Mouse (Mus musculus): ENCODE measurements around the gene Col28a1. TPM values are rescaled to one million over a fixed set of nuclear protein-coding genes. Genes with fewer than 3 reads are reported as not detected.

Col28a1 gene
- polyA plus RNA-seq (2014; fragmentation: Nextera tagmentation; extraction: Ambion mirVana) = 0.04 and 0.15 TPM in 2 replicates

GRCm38 (mm10) chr6:8192517-8192916 lies at the start of gene Col28a1:
Gene Col28a1, minus strand, starts transcription at chr6:8192617.
- H3K36me3 ChIP-seq (ENCODE audit: control insufficient read depth, insufficient read depth, low read length) = no peaks in the 10 kb centered on the region
- H3K27ac ChIP-seq (replicated peaks in 1 of 2; ENCODE audit: control insufficient read depth in 1 of 2, insufficient read depth in 1 of 2, low read depth in 2 of 2, low read length in 2 of 2) = no peak within 1 kb of the TSS
- no peak within 1 kb of the TSS for H3K4me3 ChIP-seq (ENCODE audit: control insufficient read depth in 1 of 2, insufficient read depth in 1 of 2, low read depth in 1 of 2, low read length in 2 of 2)
- peaks cover 11% of the 10 kb centered on the region for H3K9me3 ChIP-seq (ENCODE audit: control insufficient read depth, low read length)
- no peak for ATAC-seq (ENCODE audit: insufficient number of reproducible peaks, insufficient read depth, low FRiP score, low read depth)
- H3K9ac ChIP-seq (ENCODE audit: low read length) = no peak within 1 kb of the TSS
- H3K4me2 ChIP-seq (ENCODE audit: low read length) = no peak within 1 kb of the TSS
- no peaks in the 10 kb centered on the region for H3K27me3 ChIP-seq (ENCODE audit: control insufficient read depth, insufficient read depth, low read length)
- no peaks in the 10 kb centered on the region for H3K4me1 ChIP-seq (ENCODE audit: control insufficient read depth in 2 of 2, insufficient read depth in 2 of 2, low read length in 2 of 2)

GRCm38 (mm10) chr6:8228596-8228995 lies 36.2 kb upstream of the Col28a1 start:
- no peaks in the 10 kb centered on the region for H3K9me3 ChIP-seq (ENCODE audit: control insufficient read depth, low read length)
- H3K27me3 ChIP-seq (ENCODE audit: control insufficient read depth, insufficient read depth, low read length) = no peaks in the 10 kb centered on the region
- 91% methylated on average over 3 of the region's 3 CpGs for WGBS
- H3K4me1 ChIP-seq (ENCODE audit: control insufficient read depth in 2 of 2, insufficient read depth in 2 of 2, low read length in 2 of 2) = no peaks in the 10 kb centered on the region
- no peak overlapping the region for H3K9ac ChIP-seq (ENCODE audit: low read length)
- H3K4me3 ChIP-seq (ENCODE audit: control insufficient read depth in 1 of 2, insufficient read depth in 1 of 2, low read depth in 1 of 2, low read length in 2 of 2) = no peak overlapping the region
- peaks cover 71% of the 10 kb centered on the region for H3K36me3 ChIP-seq (ENCODE audit: control insufficient read depth, insufficient read depth, low read length)
- ATAC-seq (ENCODE audit: insufficient number of reproducible peaks, insufficient read depth, low FRiP score, low read depth) = no peak
- H3K27ac ChIP-seq (replicated peaks in 1 of 2; ENCODE audit: control insufficient read depth in 1 of 2, insufficient read depth in 1 of 2, low read depth in 2 of 2, low read length in 2 of 2) = no peak overlapping the region
- no peak overlapping the region for H3K4me2 ChIP-seq (ENCODE audit: low read length)

GRCm38 (mm10) chr6:8227035-8227434 lies 34.6 kb upstream of the Col28a1 start:
- ATAC-seq (ENCODE audit: insufficient number of reproducible peaks, insufficient read depth, low FRiP score, low read depth) = no peak
- no peak overlapping the region for H3K27ac ChIP-seq (replicated peaks in 1 of 2; ENCODE audit: control insufficient read depth in 1 of 2, insufficient read depth in 1 of 2, low read depth in 2 of 2, low read length in 2 of 2)
- no peak overlapping the region for H3K9ac ChIP-seq (ENCODE audit: low read length)
- 82% methylated on average over 3 of the region's 3 CpGs for WGBS
- H3K27me3 ChIP-seq (ENCODE audit: control insufficient read depth, insufficient read depth, low read length) = no peaks in the 10 kb centered on the region
- no peaks in the 10 kb centered on the region for H3K4me1 ChIP-seq (ENCODE audit: control insufficient read depth in 2 of 2, insufficient read depth in 2 of 2, low read length in 2 of 2)
- peaks cover 59% of the 10 kb centered on the region for H3K36me3 ChIP-seq (ENCODE audit: control insufficient read depth, insufficient read depth, low read length)
- H3K4me3 ChIP-seq (ENCODE audit: control insufficient read depth in 1 of 2, insufficient read depth in 1 of 2, low read depth in 1 of 2, low read length in 2 of 2) = no peak overlapping the region
- no peak overlapping the region for H3K4me2 ChIP-seq (ENCODE audit: low read length)
- H3K9me3 ChIP-seq (ENCODE audit: control insufficient read depth, low read length) = no peaks in the 10 kb centered on the region

GRCm38 (mm10) chr6:8210661-8211060 lies 18.2 kb upstream of the Col28a1 start:
- 82% methylated on average over 3 of the region's 3 CpGs for WGBS
- no peaks in the 10 kb centered on the region for H3K9me3 ChIP-seq (ENCODE audit: control insufficient read depth, low read length)
- peaks cover 25% of the 10 kb centered on the region for H3K36me3 ChIP-seq (ENCODE audit: control insufficient read depth, insufficient read depth, low read length)
- peaks cover 0 to 7% of the 10 kb centered on the region in 2 experiments; a peak in 3 of 4 replicates for H3K4me1 ChIP-seq (ENCODE audit: control insufficient read depth in 2 of 2, insufficient read depth in 2 of 2, low read length in 2 of 2)
- H3K9ac ChIP-seq (ENCODE audit: low read length) = no peak overlapping the region
- no peaks in the 10 kb centered on the region for H3K27me3 ChIP-seq (ENCODE audit: control insufficient read depth, insufficient read depth, low read length)
- no peak for ATAC-seq (ENCODE audit: insufficient number of reproducible peaks, insufficient read depth, low FRiP score, low read depth)
- peak overlapping the region; percentile 73; the same call in 1 of the 2 replicates for H3K4me2 ChIP-seq (ENCODE audit: low read length)
- no peak overlapping the region for H3K4me3 ChIP-seq (ENCODE audit: control insufficient read depth in 1 of 2, insufficient read depth in 1 of 2, low read depth in 1 of 2, low read length in 2 of 2)
- H3K27ac ChIP-seq (replicated peaks in 1 of 2; ENCODE audit: control insufficient read depth in 1 of 2, insufficient read depth in 1 of 2, low read depth in 2 of 2, low read length in 2 of 2) = no peak overlapping the region

GRCm38 (mm10) chr6:8209866-8210186 lies 17.4 kb upstream of the Col28a1 start:
- no peak for ATAC-seq (ENCODE audit: insufficient number of reproducible peaks, insufficient read depth, low FRiP score, low read depth)

GRCm38 (mm10) chr6:8209047-8209865 lies 16.8 kb upstream of the Col28a1 start, which contains the start of gene Mios:
Gene Mios, plus strand, starts transcription at chr6:8209222.
- H3K27ac ChIP-seq (replicated peaks in 1 of 2; ENCODE audit: control insufficient read depth in 1 of 2, insufficient read depth in 1 of 2, low read depth in 2 of 2, low read length in 2 of 2) = peak within 1 kb of the TSS; percentile 87 to 95
- H3K9ac ChIP-seq (ENCODE audit: low read length) = peak within 1 kb of the TSS; percentile 95
- H3K4me3 ChIP-seq (ENCODE audit: control insufficient read depth in 1 of 2, insufficient read depth in 1 of 2, low read depth in 1 of 2, low read length in 2 of 2) = peak within 1 kb of the TSS; percentile 86 to 89
- peak within 1 kb of the TSS; percentile 73 for H3K4me2 ChIP-seq (ENCODE audit: low read length)
- WGBS = under 1% methylated on average over 87 of the region's 90 CpGs
- peaks cover 0 to 7% of the 10 kb centered on the region in 2 experiments; a peak in 3 of 4 replicates for H3K4me1 ChIP-seq (ENCODE audit: control insufficient read depth in 2 of 2, insufficient read depth in 2 of 2, low read length in 2 of 2)
- no peaks in the 10 kb centered on the region for H3K27me3 ChIP-seq (ENCODE audit: control insufficient read depth, insufficient read depth, low read length)
- H3K9me3 ChIP-seq (ENCODE audit: control insufficient read depth, low read length) = no peaks in the 10 kb centered on the region
- 0 out of 2 replicates have a peak, but pooled peaks cover 14% of the 10 kb centered on the region for H3K36me3 ChIP-seq (ENCODE audit: control insufficient read depth, insufficient read depth, low read length)
- ATAC-seq (ENCODE audit: insufficient number of reproducible peaks, insufficient read depth, low FRiP score, low read depth) = peak; percentile 95

More at GRCm38 (mm10) chr6:8209866-8210186, 17.4 kb upstream of the Col28a1 start:
- WGBS = 10% methylated on average over 10 of the region's 10 CpGs
- no peaks in the 10 kb centered on the region for H3K9me3 ChIP-seq (ENCODE audit: control insufficient read depth, low read length)
- peaks cover 16% of the 10 kb centered on the region for H3K36me3 ChIP-seq (ENCODE audit: control insufficient read depth, insufficient read depth, low read length)
- H3K4me3 ChIP-seq (ENCODE audit: control insufficient read depth in 1 of 2, insufficient read depth in 1 of 2, low read depth in 1 of 2, low read length in 2 of 2) = peak overlapping the region; percentile 86 to 89
- H3K9ac ChIP-seq (ENCODE audit: low read length) = peak overlapping the region; percentile 95
- peak overlapping the region; percentile 87 to 95 for H3K27ac ChIP-seq (replicated peaks in 1 of 2; ENCODE audit: control insufficient read depth in 1 of 2, insufficient read depth in 1 of 2, low read depth in 2 of 2, low read length in 2 of 2)
- peaks cover 0 to 7% of the 10 kb centered on the region in 2 experiments; a peak in 3 of 4 replicates for H3K4me1 ChIP-seq (ENCODE audit: control insufficient read depth in 2 of 2, insufficient read depth in 2 of 2, low read length in 2 of 2)
- H3K4me2 ChIP-seq (ENCODE audit: low read length) = peak overlapping the region; percentile 73
- H3K27me3 ChIP-seq (ENCODE audit: control insufficient read depth, insufficient read depth, low read length) = no peaks in the 10 kb centered on the region

- Histone ChIP-seq H3K9ac (ENCODE audit: low read length) (no peak overlapping the region), H3K9me3 (ENCODE audit: control insufficient read depth, low read length) (no peaks in the 10 kb centered on the region), H3K36me3 (ENCODE audit: control insufficient read depth, insufficient read depth, low read length) (no peaks in the 10 kb centered on the region), H3K4me2 (ENCODE audit: low read length) (no peak overlapping the region), H3K4me3 (ENCODE audit: control insufficient read depth in 1 of 2, insufficient read depth in 1 of 2, low read depth in 1 of 2, low read length in 2 of 2) (no peak overlapping the region), H3K27ac (replicated peaks in 1 of 2; ENCODE audit: control insufficient read depth in 1 of 2, insufficient read depth in 1 of 2, low read depth in 2 of 2, low read length in 2 of 2) (no peak overlapping the region), H3K27me3 (ENCODE audit: control insufficient read depth, insufficient read depth, low read length) (no peaks in the 10 kb centered on the region), H3K4me1 (ENCODE audit: control insufficient read depth in 2 of 2, insufficient read depth in 2 of 2, low read length in 2 of 2) (no peaks in the 10 kb centered on the region)
- ATAC-seq (ENCODE audit: insufficient number of reproducible peaks, insufficient read depth, low FRiP score, low read depth) = no peak
- 42% methylated on average over 3 of the region's 3 CpGs for WGBS
Observed at GRCm38 (mm10) chr6:8189917-8190316, 2.5 kb downstream of the Col28a1 start.

Measured in heart, embryonic 14.5 days (tissue).